Mouse (Mus musculus) limb, embryonic 11.5 days (tissue): Measurements from ENCODE around the gene Nub1. TPM values are rescaled to one million over a fixed set of nuclear protein-coding genes. Genes with fewer than 3 reads are reported as not detected.

ENCODE experiments used
- ATAC-seq: fragments of 200-750 bp; cut with Nextera tagmentation; 2 replicates; pipeline ENCODE4 v1.8.0; 2017; ENCODE audit warnings: low read depth; ENCODE audit not compliant: insufficient number of reproducible peaks, low FRiP score, low TSS enrichment
- DNase-seq: peaks from one replicate; pipeline ENCODE4 v3.0.0-alpha.2; 2015; ENCODE audit warnings: low spot score
- H3K27ac ChIP-seq: fragments of 300-500 bp; sonication (generic); replicated peaks from 2 replicates; pipeline ENCODE4 v1.5.1; 2014; ENCODE audit warnings: low read depth, mild to moderate bottlenecking, low read length
- H3K27me3 ChIP-seq: fragments of 300-500 bp; sonication (generic); 2 replicates; pipeline ENCODE4 v1.6.1; 2014; ENCODE audit warnings: mild to moderate bottlenecking, low read length, mixed read lengths; ENCODE audit not compliant: control insufficient read depth, insufficient read depth
- H3K36me3 ChIP-seq: fragments of 300-500 bp; sonication (generic); 2 replicates; pipeline ENCODE4 v1.6.1; 2014; ENCODE audit warnings: mild to moderate bottlenecking, low read length, moderate library complexity, mixed read lengths; ENCODE audit not compliant: control insufficient read depth, insufficient read depth
- H3K4me1 ChIP-seq: fragments of 300-500 bp; sonication (generic); 2 replicates; pipeline ENCODE4 v1.6.1; 2014; ENCODE audit warnings: low read length, mixed read lengths; ENCODE audit not compliant: control insufficient read depth, insufficient read depth
- H3K4me2 ChIP-seq: fragments of 300-500 bp; sonication (generic); 2 replicates; pipeline ENCODE4 v1.6.1; 2014; ENCODE audit warnings: low read depth, mild to moderate bottlenecking, moderate library complexity; ENCODE audit not compliant: severe bottlenecking
- H3K4me3 ChIP-seq: fragments of 300-500 bp; sonication (generic); 2 replicates; pipeline ENCODE4 v1.5.1; 2014; ENCODE audit warnings: low read depth, low read length
- H3K9ac ChIP-seq: fragments of 300-500 bp; sonication (generic); 2 replicates; pipeline ENCODE4 v1.6.1; 2014; ENCODE audit warnings: mild to moderate bottlenecking, low read length
- H3K9me3 ChIP-seq: fragments of 300-500 bp; sonication (generic); 2 replicates; pipeline ENCODE4 v1.6.1; 2016; ENCODE audit warnings: low read length; ENCODE audit not compliant: control insufficient read depth
- WGBS: fragments of 180-500 bp; shearing (Covaris S2); extraction: QIAGEN DNeasy Blood & Tissue Kit; methylation state at CpG from one replicate; pipeline ENCODE4 v1.1.7; 2014; 5-methylcytosine and 5-hydroxymethylcytosine counted together
- polyA plus RNA-seq: library from polyadenylated mRNA; unstranded; fragments of >200 nt; fragmentation: Nextera tagmentation; extraction: Ambion mirVana; gene quantifications from 2 replicates; pipeline ENCODE4 v1.2.1, GENCODE M21; 2014

Nub1 gene
- polyA plus RNA-seq, 1 experiment from 2014 or later = 32.2 TPM

DNA sequence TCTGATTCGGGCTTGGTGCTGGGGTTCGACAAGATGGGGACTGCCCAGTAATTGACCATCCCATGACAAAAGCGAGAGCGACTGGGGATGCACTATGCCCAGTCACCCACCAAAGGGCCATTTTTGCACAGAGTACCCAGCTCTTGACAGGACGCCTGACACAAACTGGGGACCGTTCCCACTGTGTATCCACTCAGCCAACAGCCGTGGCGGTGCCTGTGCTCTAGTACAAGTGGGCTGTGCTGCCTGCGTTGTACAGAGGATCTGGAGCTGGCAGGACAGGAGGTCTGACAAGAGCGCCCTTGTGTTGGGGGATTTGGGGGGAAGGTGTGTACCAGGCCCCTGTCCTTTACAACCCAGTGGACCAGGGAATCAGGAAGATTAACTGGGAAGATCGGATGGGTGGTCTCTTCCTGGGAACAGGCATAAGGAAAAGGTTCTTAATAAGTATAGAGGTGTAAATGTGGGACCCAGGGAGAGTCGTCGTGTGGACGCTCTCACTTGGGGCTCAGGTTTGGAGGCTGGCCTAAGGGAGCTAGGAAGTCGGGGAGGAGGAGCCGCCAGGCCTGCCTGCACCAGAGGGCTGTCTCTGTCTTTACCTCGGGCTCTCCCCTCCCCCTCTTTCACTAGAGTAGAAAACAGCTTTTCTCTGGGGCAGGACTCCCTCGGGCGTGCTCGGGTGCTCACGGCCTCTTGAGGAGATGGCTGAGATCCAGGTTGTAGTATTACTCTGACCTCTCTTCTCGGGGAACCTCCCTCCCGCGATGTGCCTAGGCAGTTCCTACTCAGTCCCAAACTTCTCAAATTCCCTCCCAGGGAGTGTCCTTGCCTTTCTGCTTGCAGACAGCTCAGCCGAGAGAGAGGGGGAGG, 66.2 kb downstream of the Nub1 start:
- peak; percentile 65 for DNase-seq
- peaks cover 26% of the 10 kb centered on the region for H3K4me1 ChIP-seq
- H3K27ac ChIP-seq = peak overlapping the region; percentile 74
- ATAC-seq = peak; percentile 38; the same call in 1 of the 2 replicates
- peak overlapping the region; percentile 80 for H3K9ac ChIP-seq
- no peaks in the 10 kb centered on the region for H3K27me3 ChIP-seq
- H3K36me3 ChIP-seq = no peaks in the 10 kb centered on the region
- 1% methylated on average over 25 of the region's 25 CpGs for WGBS
- H3K9me3 ChIP-seq = no peaks in the 10 kb centered on the region
- peak overlapping the region; percentile 48 for H3K4me3 ChIP-seq
- peak overlapping the region; percentile 83 for H3K4me2 ChIP-seq

DNA sequence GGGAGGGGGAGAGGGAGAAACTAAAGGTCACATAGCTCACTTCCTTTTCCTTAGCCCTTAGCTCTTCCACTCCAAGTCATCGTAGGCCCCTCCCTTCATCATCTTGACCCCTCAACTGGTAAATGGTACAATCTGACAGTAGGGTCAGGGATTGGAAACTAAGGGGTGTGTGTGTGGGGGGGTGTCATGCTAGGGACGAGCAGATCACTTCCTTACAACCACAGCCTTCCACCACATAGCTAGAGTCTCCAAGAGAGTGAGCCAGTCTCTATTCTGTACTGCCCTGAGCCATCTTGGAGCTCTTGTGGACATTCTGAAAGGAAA, 66.8 kb downstream of the Nub1 start:
- H3K27ac ChIP-seq = 0 out of 2 replicates have a peak overlapping the region, but pooled peaks have one; percentile 74
- H3K4me3 ChIP-seq = peak overlapping the region; percentile 48; the same call in 1 of the 2 replicates
- WGBS = 0% methylated on average over 2 of the region's 2 CpGs
- DNase-seq (no peak), ATAC-seq (no peak)
- peak overlapping the region; percentile 83 for H3K4me2 ChIP-seq
- H3K4me1 ChIP-seq = peaks cover 26% of the 10 kb centered on the region
- peak overlapping the region; percentile 50 for H3K9ac ChIP-seq
- H3K9me3 ChIP-seq = no peaks in the 10 kb centered on the region
- no peaks in the 10 kb centered on the region for H3K27me3 ChIP-seq
- H3K36me3 ChIP-seq = no peaks in the 10 kb centered on the region

DNA sequence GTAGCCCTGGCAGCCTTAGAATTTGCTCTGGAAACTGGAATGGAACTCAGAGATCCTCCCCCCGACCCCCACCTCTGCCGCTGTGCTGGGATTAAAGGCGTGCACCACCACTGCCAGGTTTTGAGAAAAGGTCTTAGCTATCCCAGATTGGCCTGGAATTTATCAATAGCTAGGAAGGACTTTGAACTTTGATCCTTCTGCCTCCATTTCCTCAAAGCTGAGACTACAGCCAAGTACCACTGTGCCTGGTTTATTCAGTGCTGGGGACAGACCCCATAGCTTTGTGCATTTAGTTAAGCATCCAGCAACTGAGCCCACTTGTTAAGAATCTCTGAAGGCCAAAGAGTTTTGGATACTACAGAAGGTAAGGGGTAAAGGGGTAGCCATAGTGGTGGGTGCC, 71.6 kb downstream of the Nub1 start:
- Histone ChIP-seq H3K27ac (no peak overlapping the region), H3K27me3 (no peaks in the 10 kb centered on the region), H3K9me3 (no peaks in the 10 kb centered on the region), H3K4me1 (peaks cover 11% of the 10 kb centered on the region), H3K4me3 (no peak overlapping the region), H3K4me2 (no peak overlapping the region), H3K36me3 (no peaks in the 10 kb centered on the region), H3K9ac (no peak overlapping the region)
- WGBS = 68% methylated on average over 3 of the region's 3 CpGs
- DNase-seq (no peak), ATAC-seq (no peak)

GRCm38 (mm10) chr5:24757816-24758215, 72.5 kb downstream of the Nub1 start, which contains the start of gene Crygn:
Crygn (minus strand) TSS chr5:24758008.
- no peak within 1 kb of the TSS for H3K4me3 ChIP-seq
- H3K27ac ChIP-seq = no peak within 1 kb of the TSS
- no peak for DNase-seq
- no peaks in the 10 kb centered on the region for H3K36me3 ChIP-seq
- H3K9ac ChIP-seq = no peak within 1 kb of the TSS
- no peak within 1 kb of the TSS for H3K4me2 ChIP-seq
- ATAC-seq = no peak
- WGBS = 45% methylated on average over 18 of the region's 18 CpGs
- 0 out of 2 replicates have a peak, but pooled peaks cover 6% of the 10 kb centered on the region for H3K4me1 ChIP-seq
- H3K9me3 ChIP-seq = no peaks in the 10 kb centered on the region
- no peaks in the 10 kb centered on the region for H3K27me3 ChIP-seq

Other genes starting within 250 kb of the Nub1 start
- gene Fastk, start 240.2 kb upstream of the Nub1 start, polyA plus RNA-seq = 89.6 and 95.1 TPM in 2 replicates
- gene Tmub1, start 237.7 kb upstream of the Nub1 start, polyA plus RNA-seq = 25.4 and 27.1 TPM in 2 replicates
- gene Agap3, start 233.4 kb upstream of the Nub1 start, polyA plus RNA-seq = 39.9 and 52.1 TPM in 2 replicates
- 0.04 TPM in 1 of 2 replicates, not detected in the other for gene Gbx1, start 158.3 kb upstream of the Nub1 start, polyA plus RNA-seq
- 0.40 and 0.81 TPM in 2 replicates for gene Asb10, start 144.6 kb upstream of the Nub1 start, polyA plus RNA-seq
- not detected in 2 replicates for gene 4931409K22Rik, start 128.7 kb upstream of the Nub1 start, polyA plus RNA-seq
- 149 and 155 TPM in 2 replicates for gene Abcf2, start 108.1 kb upstream of the Nub1 start, polyA plus RNA-seq
- 8.1 and 9.0 TPM in 2 replicates for gene Chpf2, start 98.8 kb upstream of the Nub1 start, polyA plus RNA-seq
- gene Smarcd3, start 61.1 kb upstream of the Nub1 start, polyA plus RNA-seq = 44.2 and 44.7 TPM in 2 replicates
- 39.3 and 40.7 TPM in 2 replicates for gene Wdr86, start 45.2 kb downstream of the Nub1 start, polyA plus RNA-seq
- 0.77 TPM in 1 of 2 replicates, not detected in the other for gene Crygn, start 72.5 kb downstream of the Nub1 start, polyA plus RNA-seq
- gene Rheb, start 157.1 kb downstream of the Nub1 start, polyA plus RNA-seq = 189 and 200 TPM in 2 replicates